Mouse (Mus musculus): Measurements from ENCODE around the gene Ttc23l.

The Ttc23l gene

DNA sequence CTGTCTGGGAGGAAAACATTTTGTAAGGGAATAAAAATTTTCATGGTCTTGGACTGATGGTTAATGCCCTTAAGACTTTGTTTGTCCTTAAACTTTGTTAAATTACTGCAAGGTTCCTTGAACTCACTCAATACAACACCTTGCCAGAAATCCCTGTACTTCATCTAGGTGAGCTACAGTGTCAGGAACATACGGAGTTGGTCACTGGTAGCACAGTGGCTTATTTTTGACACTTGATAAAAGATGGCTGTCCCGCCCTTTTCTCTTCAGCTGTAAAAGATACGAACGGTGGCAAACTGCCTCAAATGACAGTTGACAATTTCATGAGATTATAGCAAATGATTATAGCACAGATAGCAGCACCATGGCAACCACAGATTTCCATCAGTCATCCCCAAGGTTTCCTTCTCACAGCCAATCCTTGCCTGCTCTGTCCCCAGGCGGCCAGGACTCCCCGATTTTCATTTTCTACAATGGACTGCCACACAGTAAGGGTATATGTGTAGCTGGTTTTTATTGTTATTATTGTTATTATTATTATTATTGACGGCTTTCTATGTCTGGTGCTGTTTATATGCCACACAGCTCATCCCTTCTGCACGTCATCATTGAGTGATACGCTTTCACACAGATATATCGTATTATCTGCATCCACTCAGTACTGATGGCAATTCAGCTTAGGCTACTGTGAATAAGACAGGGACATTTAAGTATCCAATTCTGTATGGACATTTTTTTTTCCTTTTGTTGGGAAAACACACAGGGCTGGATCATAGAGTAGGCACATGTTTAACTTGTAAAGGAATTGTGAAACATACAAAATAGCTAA lies 26.1 kb upstream of the Ttc23l start:
- Histone ChIP-seq H3K36me3 (ENCODE audit: insufficient read depth, low read length) (peaks cover 61% of the 10 kb centered on the region), H3K9me3 (ENCODE audit: low read length) (no peaks in the 10 kb centered on the region), H3K27me3 (ENCODE audit: insufficient read depth, low read length) (no peaks in the 10 kb centered on the region), H3K4me3 (replicated peaks; ENCODE audit: low read length) (no peak overlapping the region), H3K4me1 (replicated peaks; ENCODE audit: low read depth, low read length) (no peaks in the 10 kb centered on the region)
- TF ChIP-seq POU5F1 (IDR thresholded peaks at IDR 0.05; ENCODE audit: borderline replicate concordance, low read length) (no peak), CTCF (conservative IDR thresholded peaks at IDR 0.05; ENCODE audit: low read length) (no peak), NANOG (IDR thresholded peaks at IDR 0.05; ENCODE audit: borderline replicate concordance, low read length) (no peak)

DNA sequence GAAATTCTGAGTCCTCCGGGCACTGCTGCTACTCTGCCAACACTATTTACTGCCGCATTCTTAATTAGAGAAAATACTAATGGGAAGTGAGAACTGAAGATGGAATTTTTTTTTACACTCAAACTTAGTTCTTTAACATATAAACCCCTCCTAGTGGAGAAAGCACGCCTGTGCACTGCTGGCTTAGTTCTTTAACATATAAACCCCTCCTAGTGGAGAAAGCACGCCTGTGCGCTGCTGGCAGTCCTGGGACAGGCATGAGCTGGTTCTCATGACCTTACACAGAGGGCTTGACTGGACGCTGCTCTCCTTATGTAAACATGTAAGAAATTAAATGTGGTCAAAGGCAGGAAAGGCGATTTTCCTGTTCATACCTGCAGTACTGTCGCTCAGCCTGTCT lies 24.9 kb upstream of the Ttc23l start:
- no peaks in the 10 kb centered on the region for H3K27me3 ChIP-seq (ENCODE audit: insufficient read depth, low read length)
- H3K4me3 ChIP-seq (replicated peaks; ENCODE audit: low read length) = no peak overlapping the region
- H3K9me3 ChIP-seq (ENCODE audit: low read length) = no peaks in the 10 kb centered on the region
- TF ChIP-seq POU5F1 (IDR thresholded peaks at IDR 0.05; ENCODE audit: borderline replicate concordance, low read length) (no peak), NANOG (IDR thresholded peaks at IDR 0.05; ENCODE audit: borderline replicate concordance, low read length) (no peak), CTCF (conservative IDR thresholded peaks at IDR 0.05; ENCODE audit: low read length) (peak; percentile 89)
- H3K4me1 ChIP-seq (replicated peaks; ENCODE audit: low read depth, low read length) = no peaks in the 10 kb centered on the region
- peaks cover 64% of the 10 kb centered on the region for H3K36me3 ChIP-seq (ENCODE audit: insufficient read depth, low read length)

DNA sequence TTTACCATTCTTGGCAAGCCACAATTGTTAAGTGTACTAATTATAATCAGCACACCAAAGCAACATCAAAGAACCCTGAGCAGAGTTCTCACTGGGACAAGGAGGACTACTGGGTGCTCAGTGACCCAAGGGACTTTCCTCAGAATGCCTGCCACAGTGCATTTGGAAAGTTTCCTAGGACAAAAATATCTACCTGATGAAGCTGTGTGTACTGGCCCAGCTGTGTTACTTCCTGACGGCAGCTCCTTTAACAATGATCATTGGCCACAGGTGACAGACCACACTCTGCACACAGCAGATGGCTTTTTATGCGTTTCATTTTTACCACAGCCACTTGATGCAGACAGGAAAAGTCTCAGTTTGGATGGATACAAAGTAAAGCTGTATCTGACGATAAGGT lies 20.7 kb upstream of the Ttc23l start:
- no peak overlapping the region for H3K4me3 ChIP-seq (replicated peaks; ENCODE audit: low read length)
- H3K4me1 ChIP-seq (replicated peaks; ENCODE audit: low read depth, low read length) = peaks cover 5% of the 10 kb centered on the region; the same call in 1 of the 2 replicates
- no peaks in the 10 kb centered on the region for H3K9me3 ChIP-seq (ENCODE audit: low read length)
- no peak for TF ChIP-seq NANOG (IDR thresholded peaks at IDR 0.05; ENCODE audit: borderline replicate concordance, low read length)
- no peak for TF ChIP-seq CTCF (conservative IDR thresholded peaks at IDR 0.05; ENCODE audit: low read length)
- TF ChIP-seq POU5F1 (IDR thresholded peaks at IDR 0.05; ENCODE audit: borderline replicate concordance, low read length) = no peak
- peaks cover 66% of the 10 kb centered on the region for H3K36me3 ChIP-seq (ENCODE audit: insufficient read depth, low read length)
- H3K27me3 ChIP-seq (ENCODE audit: insufficient read depth, low read length) = no peaks in the 10 kb centered on the region

- Histone ChIP-seq H3K27me3 (ENCODE audit: insufficient read depth, low read length) (no peaks in the 10 kb centered on the region), H3K4me1 (replicated peaks; ENCODE audit: low read depth, low read length) (peaks cover 14% of the 10 kb centered on the region), H3K36me3 (ENCODE audit: insufficient read depth, low read length) (peaks cover 46% of the 10 kb centered on the region), H3K4me3 (replicated peaks; ENCODE audit: low read length) (no peak overlapping the region), H3K9me3 (ENCODE audit: low read length) (peaks cover 17% of the 10 kb centered on the region)
- no peak for TF ChIP-seq POU5F1 (IDR thresholded peaks at IDR 0.05; ENCODE audit: borderline replicate concordance, low read length)
- no peak for TF ChIP-seq CTCF (conservative IDR thresholded peaks at IDR 0.05; ENCODE audit: low read length)
- no peak for TF ChIP-seq NANOG (IDR thresholded peaks at IDR 0.05; ENCODE audit: borderline replicate concordance, low read length)
Measured at GRCm38 (mm10) chr15:10566486-10566885, 8.0 kb upstream of the Ttc23l start.

DNA sequence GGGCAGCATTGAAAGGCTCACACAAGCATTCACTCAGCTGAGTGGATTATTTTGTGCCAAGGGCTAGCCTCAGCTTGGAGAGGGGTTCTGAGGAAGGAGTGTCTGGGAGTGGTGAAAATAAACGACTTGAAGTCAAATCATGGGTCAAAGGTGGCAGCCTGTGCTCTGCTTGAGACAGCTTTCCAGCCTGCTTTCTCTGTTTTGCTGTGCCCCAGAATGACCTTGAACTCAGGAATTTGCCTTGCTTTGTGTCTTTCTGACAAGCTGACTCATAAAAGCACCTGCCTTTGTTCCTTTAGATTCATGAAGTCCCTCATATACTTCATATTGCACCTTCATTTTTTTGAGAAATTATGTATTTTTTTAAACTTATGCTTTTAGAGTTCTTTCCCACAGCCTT lies 5.7 kb upstream of the Ttc23l start:
- Histone ChIP-seq H3K9me3 (ENCODE audit: low read length) (peaks cover 17% of the 10 kb centered on the region), H3K27me3 (ENCODE audit: insufficient read depth, low read length) (no peaks in the 10 kb centered on the region), H3K4me1 (replicated peaks; ENCODE audit: low read depth, low read length) (peaks cover 14% of the 10 kb centered on the region), H3K36me3 (ENCODE audit: insufficient read depth, low read length) (peaks cover 24% of the 10 kb centered on the region), H3K4me3 (replicated peaks; ENCODE audit: low read length) (no peak overlapping the region)
- TF ChIP-seq CTCF (conservative IDR thresholded peaks at IDR 0.05; ENCODE audit: low read length) (no peak), POU5F1 (IDR thresholded peaks at IDR 0.05; ENCODE audit: borderline replicate concordance, low read length) (no peak), NANOG (IDR thresholded peaks at IDR 0.05; ENCODE audit: borderline replicate concordance, low read length) (no peak)

- Histone ChIP-seq H3K27me3 (ENCODE audit: insufficient read depth, low read length) (no peaks in the 10 kb centered on the region), H3K4me1 (replicated peaks; ENCODE audit: low read depth, low read length) (peaks cover 17% of the 10 kb centered on the region), H3K9me3 (ENCODE audit: low read length) (peaks cover 8% of the 10 kb centered on the region), H3K4me3 (replicated peaks; ENCODE audit: low read length) (no peak overlapping the region), H3K36me3 (ENCODE audit: insufficient read depth, low read length) (peaks cover 5% of the 10 kb centered on the region)
- no peak for TF ChIP-seq NANOG (IDR thresholded peaks at IDR 0.05; ENCODE audit: borderline replicate concordance, low read length)
- no peak for TF ChIP-seq POU5F1 (IDR thresholded peaks at IDR 0.05; ENCODE audit: borderline replicate concordance, low read length)
- no peak for TF ChIP-seq CTCF (conservative IDR thresholded peaks at IDR 0.05; ENCODE audit: low read length)
Measured at GRCm38 (mm10) chr15:10562281-10562680, 3.8 kb upstream of the Ttc23l start.

- H3K9me3 ChIP-seq (ENCODE audit: low read length) = no peaks in the 10 kb centered on the region
- no peaks in the 10 kb centered on the region for H3K27me3 ChIP-seq (ENCODE audit: insufficient read depth, low read length)
- no peaks in the 10 kb centered on the region for H3K36me3 ChIP-seq (ENCODE audit: insufficient read depth, low read length)
- no peak for TF ChIP-seq CTCF (conservative IDR thresholded peaks at IDR 0.05; ENCODE audit: low read length)
- TF ChIP-seq NANOG (IDR thresholded peaks at IDR 0.05; ENCODE audit: borderline replicate concordance, low read length) = no peak
- TF ChIP-seq POU5F1 (IDR thresholded peaks at IDR 0.05; ENCODE audit: borderline replicate concordance, low read length) = no peak
- peaks cover 17% of the 10 kb centered on the region for H3K4me1 ChIP-seq (replicated peaks; ENCODE audit: low read depth, low read length)
- H3K4me3 ChIP-seq (replicated peaks; ENCODE audit: low read length) = no peak overlapping the region
Measured at GRCm38 (mm10) chr15:10560005-10560404, 1.5 kb upstream of the Ttc23l start.

- Histone ChIP-seq H3K27me3 (ENCODE audit: insufficient read depth, low read length) (no peaks in the 10 kb centered on the region), H3K9me3 (ENCODE audit: low read length) (no peaks in the 10 kb centered on the region)
- TF ChIP-seq NANOG (IDR thresholded peaks at IDR 0.05; ENCODE audit: borderline replicate concordance, low read length) (no peak), CTCF (conservative IDR thresholded peaks at IDR 0.05; ENCODE audit: low read length) (no peak), POU5F1 (IDR thresholded peaks at IDR 0.05; ENCODE audit: borderline replicate concordance, low read length) (no peak)
Measured at GRCm38 (mm10) chr15:10554336-10554735, 4.1 kb downstream of the Ttc23l start.

More at GRCm38 (mm10) chr15:10554336-10554735, 4.1 kb downstream of the Ttc23l start:
- Histone ChIP-seq H3K4me1 (replicated peaks; ENCODE audit: low read depth, low read length) (peaks cover 3% of the 10 kb centered on the region), H3K4me3 (replicated peaks; ENCODE audit: low read length) (no peak overlapping the region), H3K36me3 (ENCODE audit: insufficient read depth, low read length) (no peaks in the 10 kb centered on the region)

Data from E14TG2a.4 (cell line).